Mouse (Mus musculus) adrenal gland, postnatal 36 days (tissue): ENCODE results near the gene Egfem1. TPM values are rescaled to one million over a fixed set of nuclear protein-coding genes. Genes with fewer than 3 reads are reported as not detected.

Source experiments
- DNase-seq, 2 experiments: peaks; one replicate each; pipeline ENCODE4 v3.0.0; 2021; ENCODE audit warnings: mixed read lengths in 1 of 2
- total RNA-seq, 2 experiments: library from RNA; stranded (reverse); gene quantifications; 2 replicates each; pipeline ENCODE4 v1.2.3; 2021

Egfem1 gene
- total RNA-seq, 2 experiments from 2014 or later: 0.36 TPM; not detected in 1

DNA sequence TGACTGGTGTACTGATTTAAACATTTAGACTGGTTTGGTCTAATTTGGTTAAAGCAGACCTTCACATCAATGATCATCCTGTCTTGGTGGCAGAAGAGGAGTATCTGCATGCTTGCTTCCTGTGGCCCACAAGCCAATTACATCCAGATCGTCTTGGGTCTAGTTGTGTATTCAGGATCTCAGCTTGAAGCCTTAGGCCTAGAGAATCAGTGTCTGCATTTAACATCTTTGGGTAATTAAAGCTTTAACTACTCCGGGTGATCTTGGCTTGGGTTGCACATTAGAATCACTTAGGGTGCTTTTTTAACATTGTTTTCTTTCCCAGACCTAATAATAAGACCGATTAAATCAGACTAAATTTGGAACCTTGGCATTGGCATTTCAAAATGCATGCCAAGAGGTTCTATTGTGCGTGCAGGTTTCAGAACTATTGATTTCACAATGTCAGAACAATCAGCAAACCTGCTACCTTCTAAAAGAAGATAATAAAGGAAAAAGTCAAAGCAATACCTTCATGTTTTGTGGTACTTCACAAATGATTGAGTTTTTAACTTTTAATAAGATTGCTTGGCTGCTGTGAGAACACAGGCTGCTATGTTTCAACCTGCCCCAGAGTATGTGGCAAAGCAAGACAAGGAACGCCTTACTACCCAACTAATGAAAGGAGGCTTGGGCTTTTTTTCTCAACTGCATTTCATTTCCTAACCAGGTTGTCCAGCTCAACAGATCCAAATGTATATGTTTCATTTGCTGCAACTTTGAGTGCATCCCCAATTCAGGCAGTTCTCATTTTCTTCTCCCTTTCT, 496.4 kb downstream of the Egfem1 start:
- no peak for DNase-seq

DNA sequence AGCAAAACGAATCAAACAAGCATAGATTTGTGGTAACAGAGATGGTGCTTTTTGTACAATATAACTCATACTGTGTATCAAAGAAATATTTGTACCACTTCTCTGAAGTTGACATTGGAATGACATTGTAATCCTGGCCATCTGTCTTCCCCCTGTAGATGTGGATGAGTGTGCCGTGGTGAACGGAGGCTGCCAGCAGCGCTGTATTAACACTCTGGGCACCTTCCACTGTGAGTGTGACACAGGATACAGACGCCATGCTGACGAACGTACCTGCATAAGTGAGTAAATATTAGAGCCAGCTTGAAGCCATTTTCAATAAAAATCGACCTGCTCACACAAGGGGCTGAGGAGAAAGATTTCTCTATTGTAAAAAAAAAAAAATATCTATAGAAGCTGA, 500.9 kb downstream of the Egfem1 start:
- DNase-seq: no peak

DNA sequence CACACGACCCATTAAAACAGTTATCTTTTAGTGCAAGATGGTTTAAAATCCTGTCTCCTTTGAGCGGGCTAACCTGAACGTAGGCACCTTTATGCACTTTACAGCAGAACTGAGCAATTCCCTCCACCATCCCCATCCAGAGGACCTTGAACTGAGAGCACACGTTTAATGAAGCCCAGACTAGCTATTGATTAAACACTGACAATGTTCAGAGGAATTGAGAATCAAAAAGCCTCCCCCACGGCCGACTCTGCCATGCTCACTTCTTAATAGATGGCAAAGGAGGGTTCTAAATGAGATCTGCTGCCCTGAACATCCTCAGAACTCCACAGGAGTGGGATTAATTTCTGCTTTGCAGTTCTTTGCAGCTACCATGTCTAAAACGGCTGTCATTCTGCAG, 520.3 kb downstream of the Egfem1 start:
- no peak for DNase-seq

DNA sequence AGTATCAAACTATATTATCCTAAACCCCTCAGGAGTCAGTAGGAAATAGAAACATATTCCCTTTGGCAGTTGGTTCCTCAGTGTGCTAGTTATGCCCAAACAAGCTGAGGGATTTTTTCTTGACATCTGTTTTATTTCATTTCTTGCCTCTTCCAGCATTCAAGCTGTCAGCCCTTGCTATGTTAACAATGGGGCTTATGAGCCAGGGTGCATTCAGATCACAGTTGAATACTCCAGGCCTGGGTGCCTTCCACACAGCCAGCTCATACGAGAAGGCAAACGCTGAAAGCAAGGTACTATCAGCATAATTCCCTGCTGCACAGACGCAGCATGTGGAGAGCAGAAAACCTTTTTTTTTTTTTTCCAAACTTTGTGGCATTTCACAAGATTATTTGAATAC, 526.9 kb downstream of the Egfem1 start:
- DNase-seq: no peak

DNA sequence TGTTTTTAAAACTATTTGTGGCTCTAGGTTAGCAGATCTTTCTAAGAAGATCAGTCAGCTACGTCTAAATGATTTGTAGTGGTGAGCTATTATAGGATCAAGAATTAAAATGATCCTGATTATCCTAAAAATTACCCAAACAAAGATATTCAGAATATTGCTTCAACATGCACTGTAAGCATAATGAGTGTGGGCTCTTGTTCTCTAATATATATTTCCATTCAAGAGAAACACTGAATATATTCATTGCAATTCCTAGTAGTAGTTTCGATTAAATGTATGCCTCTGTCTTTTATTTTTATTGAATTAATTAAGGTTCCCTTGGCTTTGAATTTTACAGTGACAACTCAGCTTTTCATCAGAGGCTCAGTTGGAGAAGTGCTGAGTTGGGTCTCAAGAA, 527.4 kb downstream of the Egfem1 start:
- no peak for DNase-seq

- DNase-seq: no peak
Measured at GRCm38 (mm10) chr3:29619586-29619985, 537.8 kb downstream of the Egfem1 start.

DNA sequence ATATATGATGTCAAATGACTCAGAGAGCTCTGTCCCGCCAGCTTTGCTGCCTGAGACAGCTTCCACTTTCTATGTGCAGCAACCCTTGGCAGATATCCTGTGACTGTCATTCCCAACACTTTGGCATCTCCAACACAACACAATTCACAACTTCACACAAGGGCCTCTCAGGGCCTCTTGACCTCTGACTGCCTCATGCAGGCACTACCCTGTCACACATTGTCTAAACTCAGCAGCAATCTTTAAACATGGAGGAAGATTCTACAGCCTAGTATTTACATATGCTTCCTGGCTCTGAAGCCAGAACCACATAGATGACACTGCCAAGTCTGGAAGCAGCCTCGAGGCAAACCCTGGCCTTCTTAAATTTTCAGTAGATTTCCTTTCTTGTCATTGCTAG, 558.0 kb downstream of the Egfem1 start:
- DNase-seq: no peak

GRCm38 (mm10) chr3:29666796-29667195, 585.0 kb downstream of the Egfem1 start:
- DNase-seq: no peak

DNA sequence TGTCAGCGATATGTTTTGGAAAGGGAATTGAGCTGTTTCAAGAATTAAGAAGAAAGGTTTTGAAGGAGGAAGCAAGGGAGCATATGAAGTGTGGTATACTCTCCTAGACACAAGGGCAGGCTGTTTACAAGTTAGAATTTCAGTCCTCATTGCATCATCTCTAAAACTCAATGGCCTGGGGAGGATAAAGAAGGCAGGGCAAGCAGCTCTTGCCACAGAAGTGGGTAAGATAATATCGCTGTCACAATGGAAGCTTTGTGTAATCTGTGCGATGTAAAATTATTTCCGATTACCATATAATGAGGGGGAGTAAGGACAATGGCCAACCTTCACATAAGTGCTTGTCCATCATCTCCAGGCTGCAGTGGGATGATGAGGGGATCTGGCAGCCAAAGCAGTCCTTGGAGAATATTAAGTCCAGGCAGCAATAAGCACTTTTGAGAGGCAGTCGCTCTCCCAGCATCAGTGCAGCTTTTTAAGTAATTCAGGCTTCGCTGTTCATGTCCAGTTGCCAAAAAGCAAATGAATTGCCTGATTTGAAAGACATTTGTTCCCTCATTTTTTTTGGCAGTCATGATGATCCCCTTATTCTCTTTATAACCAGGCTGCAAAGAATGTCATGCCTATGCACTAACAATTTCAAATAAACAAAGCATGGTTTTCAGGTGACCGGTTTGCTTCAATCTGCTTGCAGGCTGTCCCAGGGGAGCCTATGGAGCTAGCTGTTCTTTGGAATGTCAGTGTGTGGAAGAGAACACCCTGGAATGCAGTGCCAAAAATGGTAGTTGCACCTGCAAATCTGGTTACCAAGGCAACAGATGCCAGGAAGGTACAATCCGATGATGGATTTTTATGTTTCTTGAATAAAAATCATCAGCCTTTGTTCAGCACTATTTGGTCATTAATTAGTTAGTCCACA, 607.8 kb downstream of the Egfem1 start:
- DNase-seq: no peak

- DNase-seq: no peak
Measured at GRCm38 (mm10) chr3:29701126-29701525, 619.3 kb downstream of the Egfem1 start.

- no peak for DNase-seq
Measured at GRCm38 (mm10) chr3:29706816-29707215, 625.0 kb downstream of the Egfem1 start.

DNA sequence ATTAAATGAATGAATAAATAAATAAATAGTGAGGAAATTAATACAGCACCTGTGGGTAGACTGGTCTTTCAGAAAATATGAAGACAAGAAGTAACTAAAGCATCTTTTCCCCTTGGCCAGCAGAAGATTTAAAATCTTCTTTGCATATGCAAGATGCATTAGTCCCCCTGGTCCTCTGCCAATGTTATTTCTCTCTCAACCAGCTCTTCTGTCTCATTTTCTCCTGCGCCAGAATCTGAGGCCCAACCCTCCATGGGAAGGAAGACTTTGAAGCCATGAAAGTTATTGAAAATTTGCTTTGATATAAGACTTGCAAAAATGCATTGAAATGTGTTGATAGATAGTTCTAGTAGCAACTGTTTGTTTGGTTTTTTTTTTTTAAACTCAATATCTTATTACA, 625.6 kb downstream of the Egfem1 start:
- DNase-seq: no peak

GRCm38 (mm10) chr3:29726376-29726967, 644.6 kb downstream of the Egfem1 start:
- peak in 1 of 2 experiments; percentile 23 for DNase-seq

DNA sequence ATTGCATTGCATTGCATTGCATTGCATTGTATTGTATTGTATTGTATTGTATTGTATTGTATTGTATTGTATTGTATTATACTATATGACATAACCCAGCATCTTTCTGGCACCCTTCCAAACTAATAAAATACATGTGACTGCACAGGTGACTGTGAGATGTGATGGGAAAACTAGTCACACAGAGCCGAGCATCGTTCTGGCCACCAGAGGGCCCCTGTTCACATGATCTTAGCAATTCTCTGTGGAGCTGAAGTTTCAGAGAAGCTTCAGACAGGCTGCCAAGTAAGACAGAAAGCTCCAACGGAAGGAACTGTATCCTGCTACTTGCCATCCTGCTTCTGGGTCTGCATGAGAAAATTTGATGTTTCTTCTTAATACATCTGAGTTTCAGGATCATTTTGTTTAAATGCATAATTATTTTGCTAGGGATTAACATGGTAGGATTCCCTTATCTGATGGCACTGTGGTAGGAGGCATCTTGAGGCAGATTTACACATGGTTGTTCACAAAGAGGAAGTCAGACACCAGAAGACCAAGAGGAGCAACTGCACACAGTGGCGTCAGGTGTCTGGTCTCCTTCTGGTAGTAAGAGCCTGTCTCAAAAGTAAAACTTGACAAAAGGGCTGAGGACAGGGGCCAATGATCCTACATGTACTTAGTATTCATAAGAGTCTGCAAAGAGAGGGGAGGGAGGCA, 648.4 kb downstream of the Egfem1 start:
- peak; percentile 28 to 58 for DNase-seq

DNA sequence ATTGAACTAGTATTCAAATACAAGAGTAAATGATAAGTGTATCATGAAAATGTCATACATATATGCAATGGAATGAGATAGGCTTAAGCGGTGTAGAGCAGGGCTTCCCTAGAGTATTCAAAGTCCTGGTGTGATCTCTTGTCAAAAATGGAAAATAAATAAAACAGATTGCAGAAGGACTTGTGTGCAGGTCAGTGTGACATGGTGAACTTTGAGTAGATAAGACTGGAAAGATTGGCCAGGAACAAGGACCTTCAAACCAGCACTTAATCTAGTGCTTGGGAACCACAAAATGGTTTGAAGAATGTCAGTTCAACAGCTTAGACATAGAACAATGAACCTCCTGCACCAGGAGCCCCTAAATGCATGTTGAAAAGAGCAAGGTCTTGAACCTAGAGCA, 649.7 kb downstream of the Egfem1 start:
- DNase-seq: no peak

DNA sequence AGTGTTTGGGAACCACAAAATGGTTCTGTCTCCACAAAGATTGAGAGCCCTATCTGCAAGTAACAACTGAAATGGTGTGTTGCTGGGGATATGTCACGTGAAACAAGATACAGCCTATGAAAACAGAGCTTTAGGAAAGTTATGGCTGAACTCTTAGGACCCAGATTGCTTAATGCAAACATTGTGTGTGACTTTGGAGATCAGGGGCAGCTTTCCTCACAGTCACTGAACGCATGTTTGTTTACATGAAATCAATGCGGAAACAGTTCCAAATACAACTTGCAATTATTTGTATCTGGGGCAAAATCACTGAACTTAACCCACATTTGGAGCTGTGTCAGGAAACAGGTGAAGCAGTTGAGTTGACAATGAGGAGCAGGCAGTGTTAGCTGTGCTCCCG, 650.8 kb downstream of the Egfem1 start:
- no peak for DNase-seq

GRCm38 (mm10) chr3:29734251-29734650, 652.4 kb downstream of the Egfem1 start:
- no peak for DNase-seq

- peak in 1 of 2 experiments; percentile 7 for DNase-seq
Measured at GRCm38 (mm10) chr3:29739292-29739691, 657.5 kb downstream of the Egfem1 start.
